Mouse (Mus musculus) left cerebral cortex, postnatal 14 days (tissue): Measurements from ENCODE around the gene Tmeff1. TPM values are rescaled to one million over a fixed set of nuclear protein-coding genes. Genes with fewer than 3 reads are reported as not detected.

Experiments used
- DNase-seq, 2 experiments: peaks; one replicate each; pipeline ENCODE4 v3.0.0; 2021 to 2022; ENCODE audit warnings: low spot score in 2 of 2, mixed read lengths in 1 of 2
- intact Hi-C: fragments of 180-260 bp; cut with DNase I; formaldehyde crosslinking; loops from one replicate; pipeline ENCODE4 v1.15.1; 2025
- total RNA-seq, 2 experiments: library from RNA; stranded (reverse); gene quantifications; 2 replicates each; pipeline ENCODE4 v1.2.3; 2021

Tmeff1 gene
- total RNA-seq, 2 experiments from 2014 or later, result 124 to 134 TPM

GRCm38 (mm10) chr4:48596111-48596510 lies 11.1 kb downstream of the Tmeff1 start:
- DNase-seq, result no peak
- intact Hi-C loops, result no loop called here

- intact Hi-C loops, result no loop called here
- no peak for DNase-seq
Measured at GRCm38 (mm10) chr4:48605650-48606049, 20.7 kb downstream of the Tmeff1 start.

GRCm38 (mm10) chr4:48609485-48609884 lies 24.5 kb downstream of the Tmeff1 start:
- intact Hi-C loops, result no loop called here
- peak; percentile 41 to 80 for DNase-seq

GRCm38 (mm10) chr4:48610251-48610650 lies 25.3 kb downstream of the Tmeff1 start:
- DNase-seq, result peak; percentile 30 to 54
- intact Hi-C loops, result no loop called here

GRCm38 (mm10) chr4:48615483-48615882 lies 30.5 kb downstream of the Tmeff1 start:
- intact Hi-C loops, result no loop called here
- DNase-seq, result no peak

DNA sequence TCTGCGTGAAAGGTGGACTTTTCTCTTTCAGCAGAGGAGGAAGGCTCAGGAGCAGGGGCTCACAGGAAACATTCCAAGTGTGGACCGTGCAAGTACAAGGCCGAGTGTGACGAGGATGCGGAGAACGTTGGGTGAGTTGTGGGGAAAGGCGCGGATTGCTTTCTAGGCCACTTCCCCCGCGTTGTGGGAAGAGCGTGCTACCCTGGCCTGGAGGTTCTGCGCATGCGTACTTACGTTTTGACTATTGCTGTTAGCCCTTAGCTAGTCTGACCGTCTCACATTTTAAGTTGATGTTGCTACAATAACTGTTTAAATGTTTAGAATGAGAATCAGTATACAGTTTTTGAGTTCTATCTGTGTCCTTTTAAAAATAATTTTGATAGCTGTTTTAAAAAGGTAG lies 32.2 kb downstream of the Tmeff1 start:
- intact Hi-C loops, result no loop called here
- DNase-seq, result no peak

- intact Hi-C loops, result no loop called here
- DNase-seq, result no peak
Measured at GRCm38 (mm10) chr4:48620121-48620520, 35.1 kb downstream of the Tmeff1 start.

DNA sequence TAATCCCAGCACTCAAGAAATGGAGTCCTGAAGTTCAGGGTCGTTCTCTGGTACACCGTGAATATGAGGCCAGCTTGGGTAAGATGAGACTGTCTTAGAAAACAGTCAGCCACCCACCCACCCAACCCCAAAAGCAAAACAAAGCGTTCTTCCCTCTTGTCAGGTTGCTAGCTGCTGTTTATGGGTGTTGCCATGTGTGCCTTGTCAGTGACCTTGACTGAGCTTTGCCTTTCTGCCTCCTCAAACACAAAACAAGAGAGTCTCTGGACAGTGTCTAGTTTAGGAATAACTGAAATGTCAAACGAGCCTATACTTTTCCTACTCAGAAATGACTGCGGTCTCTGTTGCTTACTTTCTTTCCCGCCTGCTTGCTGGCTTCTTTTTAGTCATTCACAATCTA lies 37.3 kb downstream of the Tmeff1 start:
- intact Hi-C loops, result no loop called here

DNA sequence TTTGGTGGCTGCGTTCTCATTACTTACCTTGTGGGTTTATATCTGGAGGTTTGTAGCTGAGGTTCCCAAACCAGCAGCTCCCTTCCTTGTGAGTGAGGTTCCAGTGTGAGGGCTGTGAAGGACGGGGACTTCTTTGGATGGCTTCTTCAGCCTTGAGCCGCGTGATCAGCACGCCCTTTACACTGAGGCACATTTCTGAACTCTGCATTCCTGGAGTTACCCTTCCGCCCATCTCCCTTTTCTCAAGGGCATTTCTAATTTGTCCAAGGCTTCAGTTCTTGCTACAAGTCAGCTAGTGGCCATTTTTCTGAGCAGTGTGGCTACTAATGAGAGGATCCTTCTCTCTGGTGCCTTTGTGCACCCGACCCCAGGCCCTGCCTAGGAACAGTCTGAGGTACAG lies 38.0 kb downstream of the Tmeff1 start:
- no peak for DNase-seq
- intact Hi-C loops, result no loop called here

More for the DNA sequence above, 37.3 kb downstream of the Tmeff1 start:
- no peak for DNase-seq

DNA sequence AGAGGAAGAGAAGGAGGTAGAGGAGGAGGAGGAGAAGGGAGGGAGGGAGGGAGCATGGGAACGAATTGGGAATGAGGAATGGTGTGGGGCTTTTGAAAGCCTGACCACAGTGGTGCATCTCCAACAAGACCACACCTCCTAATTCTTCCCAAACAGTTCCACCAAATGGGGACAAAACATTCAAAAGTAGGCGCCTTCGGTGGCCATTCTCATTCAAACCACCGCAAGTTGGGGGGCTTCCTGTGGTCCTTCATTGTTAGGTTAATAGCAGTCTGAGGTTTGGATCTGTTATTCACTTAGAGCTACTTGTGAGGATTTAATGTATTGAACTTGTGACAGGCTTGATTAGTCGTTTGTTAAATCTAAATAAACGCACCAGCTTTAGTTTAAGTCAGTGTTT lies 40.0 kb downstream of the Tmeff1 start:
- intact Hi-C loops, result loop anchor here (5.0 kb wide), 1 partner anchor 38 kb away; the partner anchor contains the start of gene Tmeff1
- DNase-seq, result no peak

DNA sequence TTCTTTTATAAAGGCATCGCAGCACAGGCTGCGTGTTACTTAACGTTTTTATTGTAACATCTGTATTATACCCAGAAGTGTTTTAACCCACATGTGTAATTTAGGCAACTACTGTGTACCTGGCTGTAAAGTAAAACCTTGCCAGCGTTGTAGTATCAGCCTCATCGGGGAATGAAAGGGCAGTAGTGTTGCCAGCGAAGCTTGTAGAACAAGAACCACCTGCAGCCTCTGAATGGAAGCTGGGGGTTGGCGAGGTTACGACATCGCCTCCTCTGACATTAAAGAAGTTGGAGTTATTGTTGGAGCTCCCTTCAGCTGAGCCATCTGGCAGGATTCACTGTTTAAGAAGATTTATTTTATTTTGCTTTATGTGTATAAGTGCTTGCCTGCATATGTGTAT lies 40.9 kb downstream of the Tmeff1 start:
- DNase-seq, result no peak
- intact Hi-C loops, result loop anchor here (5.0 kb wide), 1 partner anchor 39 kb away; the partner anchor contains the start of gene Tmeff1

DNA sequence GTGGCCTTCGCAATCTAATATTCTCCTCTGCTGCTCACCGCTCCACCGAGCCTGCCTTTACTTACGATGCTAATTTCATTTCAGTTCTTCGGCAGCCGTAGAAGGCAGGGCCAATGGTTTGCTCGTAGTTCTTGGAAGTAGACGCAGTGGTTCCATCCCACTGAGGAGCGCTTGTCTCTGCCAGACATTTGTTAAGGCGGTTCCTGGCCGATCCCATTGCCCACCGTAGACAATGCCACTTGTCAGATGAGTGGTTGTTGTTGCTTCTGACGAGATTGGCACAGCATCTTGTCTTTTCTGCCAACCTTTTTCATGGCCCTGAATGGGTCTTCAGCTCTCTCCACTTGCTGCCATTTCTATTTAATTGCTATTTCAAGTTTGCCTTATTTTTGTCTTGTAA lies 44.5 kb downstream of the Tmeff1 start:
- intact Hi-C loops, result loop anchor here (5.0 kb wide), 1 partner anchor 42 kb away; the partner anchor contains the start of gene Tmeff1
- peak in 1 of 2 experiments; percentile 29 for DNase-seq

DNA sequence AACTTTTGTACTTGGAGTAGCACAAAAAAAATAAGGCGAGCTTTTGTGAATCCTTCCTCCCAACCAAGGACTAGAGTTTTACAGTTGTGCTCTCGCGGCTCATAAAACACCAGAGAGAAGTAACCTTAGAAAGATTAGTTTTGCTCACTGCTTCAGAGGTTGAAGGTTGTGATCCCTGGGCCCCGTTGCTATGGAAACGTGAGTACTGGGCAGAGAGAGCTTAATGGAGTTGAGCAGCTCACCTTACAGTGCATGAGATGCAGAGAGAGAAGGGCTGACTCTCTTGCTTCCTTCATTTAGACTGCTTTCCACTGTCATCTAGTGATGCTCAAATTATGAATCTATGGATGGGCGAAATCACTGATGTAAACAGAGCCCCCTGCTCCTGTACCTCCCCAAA lies 48.6 kb downstream of the Tmeff1 start:
- no peak for DNase-seq
- intact Hi-C loops, result no loop called here

GRCm38 (mm10) chr4:48634058-48634457 lies 49.1 kb downstream of the Tmeff1 start:
- intact Hi-C loops, result no loop called here
- DNase-seq, result no peak

- intact Hi-C loops, result no loop called here
- no peak for DNase-seq
Measured at GRCm38 (mm10) chr4:48636831-48637230, 51.9 kb downstream of the Tmeff1 start.

- intact Hi-C loops, result no loop called here
Measured at GRCm38 (mm10) chr4:48638132-48638531, 53.2 kb downstream of the Tmeff1 start.

DNA sequence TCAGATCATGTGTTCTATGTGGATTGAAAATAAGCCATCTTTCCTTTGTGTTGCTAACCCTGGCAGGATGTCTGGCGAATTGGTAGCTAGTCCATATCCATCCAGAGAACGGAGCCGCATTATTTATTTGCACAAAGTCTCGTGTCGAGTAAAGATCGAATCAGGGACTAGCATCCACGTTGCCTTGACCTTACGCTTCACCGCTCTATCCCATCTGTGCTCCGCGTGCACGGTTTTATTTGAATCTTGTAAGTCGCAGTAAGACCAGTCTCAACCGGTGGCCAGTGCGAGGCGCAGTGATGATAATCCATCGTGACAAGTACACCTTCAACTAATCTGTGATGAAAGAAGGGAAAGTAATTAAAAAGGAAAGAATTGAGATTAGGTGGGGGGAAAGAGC lies 54.5 kb downstream of the Tmeff1 start:
- intact Hi-C loops, result no loop called here
- DNase-seq, result no peak

More at GRCm38 (mm10) chr4:48638132-48638531, 53.2 kb downstream of the Tmeff1 start:
- DNase-seq, result no peak

GRCm38 (mm10) chr4:48643801-48644200 lies 58.8 kb downstream of the Tmeff1 start:
- intact Hi-C loops, result no loop called here
- DNase-seq, result no peak

DNA sequence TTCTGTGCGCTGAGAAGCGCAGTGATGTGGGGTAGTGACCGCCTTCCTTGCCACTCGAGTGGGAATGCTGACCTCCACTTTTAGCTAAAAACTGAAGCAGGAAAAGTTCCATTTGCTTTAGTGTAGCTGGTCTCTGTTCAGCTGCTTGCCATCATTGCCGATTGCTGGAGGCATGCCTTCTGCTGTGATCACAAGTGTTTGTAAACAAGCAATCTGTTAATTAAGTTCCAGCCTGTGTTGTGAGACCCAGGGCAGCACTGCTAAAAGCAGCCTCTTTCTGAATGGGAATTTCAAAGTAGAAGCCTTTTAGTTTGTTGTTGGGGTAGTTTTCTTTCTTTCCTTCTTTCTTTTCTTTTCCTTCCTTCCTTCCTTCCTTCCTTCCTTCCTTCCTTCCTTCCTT lies 61.2 kb downstream of the Tmeff1 start:
- no peak for DNase-seq
- intact Hi-C loops, result no loop called here

- intact Hi-C loops, result no loop called here
- DNase-seq, result no peak
Measured at GRCm38 (mm10) chr4:48650617-48651360, 65.8 kb downstream of the Tmeff1 start.

DNA sequence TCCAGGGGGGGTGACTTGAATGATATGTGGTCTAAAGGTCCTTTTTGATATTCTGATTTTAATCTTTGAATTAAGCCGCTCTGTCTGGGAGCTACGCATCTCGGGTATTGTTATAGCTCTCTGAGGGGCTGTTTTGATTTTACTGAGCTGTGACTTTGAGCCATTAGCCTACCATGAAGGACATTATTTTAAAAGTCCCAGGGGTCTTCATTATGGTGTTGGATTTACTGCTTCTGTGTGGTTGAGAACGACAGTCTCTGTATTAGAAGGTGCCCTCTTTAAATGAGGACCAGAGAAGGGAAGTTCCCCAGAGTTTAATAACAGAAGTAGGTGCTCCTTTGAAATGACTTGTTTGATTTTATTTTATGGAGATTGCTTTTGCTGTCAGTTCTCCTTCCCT lies 69.1 kb downstream of the Tmeff1 start:
- intact Hi-C loops, result no loop called here
- no peak for DNase-seq
